Comparison of ENCODE assay signal across 16 mouse cellular contexts in the genomic region with DNA sequence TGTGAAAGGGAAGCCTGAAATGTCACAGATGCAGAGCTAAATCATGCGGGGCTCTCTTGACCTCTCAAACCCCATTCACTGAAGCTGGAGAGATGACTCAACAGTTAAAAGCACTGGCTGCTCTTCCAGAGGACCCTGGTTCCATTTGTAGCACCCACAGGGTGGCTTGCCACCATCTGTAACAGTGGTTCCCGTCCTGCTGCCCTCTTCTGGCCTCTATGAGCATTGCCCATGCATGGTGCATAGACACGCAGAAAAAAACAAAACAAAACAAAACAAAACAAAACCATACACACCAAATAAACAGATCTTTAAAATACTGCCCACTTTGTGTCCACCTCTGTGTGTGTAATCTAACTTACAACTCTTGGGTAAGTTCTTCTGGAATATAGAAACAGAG.
DNase-seq lines count a peak whose midpoint lies in the region; ATAC-seq and TF ChIP-seq lines count a peak whose summit lies in the region.
"Had no signal": no experiment of that assay in that cellular context is flagged by ENCODE, and none has a peak within 500 bp of the region (broad histone marks: within the 10 kb centered on the region; RNA-seq: fewer than 3 reads in every experiment).

No protein-coding gene starts in this region.

- no peak for TF ChIP-seq POLR2A in thymus, adult 2 months (IDR thresholded peaks at IDR 0.05; ENCODE audit: control insufficient read depth, extremely low read depth, insufficient read depth, low read length, poor library complexity)
- no peak for TF ChIP-seq POLR2A in small intestine, adult 2 months (IDR thresholded peaks at IDR 0.05; ENCODE audit: low read depth, low read length)

- no peak overlapping the region for H3K9ac ChIP-seq in kidney, postnatal 0 days (ENCODE audit: low read depth, low read length)
- H3K9ac ChIP-seq: embryonic facial prominence, embryonic 15.5 days; heart, embryonic 15.5 days; hindbrain, embryonic 13.5 days; limb, embryonic 13.5 days had no signal

- H3K27me3 ChIP-seq in kidney, postnatal 0 days (ENCODE audit: insufficient read depth, low read length) = no peaks in the 10 kb centered on the region
- no peaks in the 10 kb centered on the region for H3K27me3 ChIP-seq in thymus, adult 2 months (ENCODE audit: control insufficient read depth, insufficient read depth, low read length)
- H3K27me3 ChIP-seq in small intestine, adult 2 months (ENCODE audit: control insufficient read depth, insufficient read depth, low read length) = no peaks in the 10 kb centered on the region
- H3K27me3 ChIP-seq: embryonic facial prominence, embryonic 15.5 days; heart, embryonic 15.5 days; hindbrain, embryonic 13.5 days; limb, embryonic 13.5 days had no signal

- TF ChIP-seq CTCF in kidney, postnatal 0 days (IDR thresholded peaks at IDR 0.05; ENCODE audit: low read depth) = peak; percentile 39
- 0 out of 2 replicates have a peak, but pooled peaks have one; percentile 23 for TF ChIP-seq CTCF in thymus, adult 2 months (IDR thresholded peaks at IDR 0.05; ENCODE audit: borderline replicate concordance, control insufficient read depth, extremely low read depth, insufficient read depth, low read length, poor library complexity)
- peak; percentile 33; the same call in 1 of the 2 replicates for TF ChIP-seq CTCF in small intestine, adult 2 months (IDR thresholded peaks at IDR 0.05; ENCODE audit: extremely low read depth, insufficient read length, insufficient replicate concordance, low read depth, low read length)

- no peaks in the 10 kb centered on the region for H3K36me3 ChIP-seq in kidney, postnatal 0 days (ENCODE audit: insufficient read depth, low read length)
- no peaks in the 10 kb centered on the region for H3K36me3 ChIP-seq in thymus, adult 2 months (ENCODE audit: control insufficient read depth, insufficient read depth, low read length)
- no peaks in the 10 kb centered on the region for H3K36me3 ChIP-seq in small intestine, adult 2 months (ENCODE audit: control insufficient read depth, insufficient read depth, low read length)
- H3K36me3 ChIP-seq: embryonic facial prominence, embryonic 15.5 days had no signal

- WGBS in kidney, postnatal 0 days = 91% methylated on average over 3 of the region's 3 CpGs
- WGBS in thymus, adult 2 months = 96% methylated on average over 3 of the region's 3 CpGs
- WGBS in small intestine, adult 2 months = 86% methylated on average over 3 of the region's 3 CpGs

- no peak for ATAC-seq in CD4-positive, CD25-positive, alpha-beta regulatory T cell, adult 4 months
- ATAC-seq in kidney, postnatal 0 days (replicated peaks; ENCODE audit: low FRiP score, low read depth) = no peak

- DNase-seq in CD4-positive, CD25-positive, alpha-beta regulatory T cell, adult 2 months (ENCODE audit: low read depth, low spot score) = peak; percentile 11
- DNase-seq in kidney, postnatal 0 days (ENCODE audit: low spot score) = no peak
- no peak for DNase-seq in kidney, adult 11 months
- DNase-seq in thymus, adult 2 months = no peak
- DNase-seq in thymus, adult 18-20 months = no peak
- no peak for DNase-seq in cerebellum, postnatal 36 days
- DNase-seq: cerebellum, adult 8-10 months; kidney, adult 8-10 months; lung, postnatal 14 days had no signal

- no peak overlapping the region for H3K4me2 ChIP-seq in kidney, postnatal 0 days (ENCODE audit: low read length)
- H3K4me2 ChIP-seq: embryonic facial prominence, embryonic 15.5 days; heart, embryonic 15.5 days; hindbrain, embryonic 13.5 days; limb, embryonic 13.5 days; midbrain, embryonic 11.5 days had no signal

- no peak overlapping the region for H3K4me3 ChIP-seq in kidney, postnatal 0 days (replicated peaks; ENCODE audit: low read depth, low read length)
- no peak overlapping the region for H3K4me3 ChIP-seq in thymus, adult 2 months (ENCODE audit: control insufficient read depth, insufficient read depth, low read length)
- H3K4me3 ChIP-seq in small intestine, adult 2 months (ENCODE audit: low read depth, low read length) = no peak overlapping the region
- H3K4me3 ChIP-seq: embryonic facial prominence, embryonic 15.5 days; heart, embryonic 15.5 days; hindbrain, embryonic 13.5 days; limb, embryonic 13.5 days had no signal

- H3K4me1 ChIP-seq in kidney, postnatal 0 days (replicated peaks; ENCODE audit: insufficient read depth, low read length) = no peaks in the 10 kb centered on the region
- H3K4me1 ChIP-seq in thymus, adult 2 months (replicated peaks; ENCODE audit: control insufficient read depth, insufficient read depth, low read length) = no peaks in the 10 kb centered on the region
- H3K4me1 ChIP-seq in small intestine, adult 2 months (ENCODE audit: control insufficient read depth, insufficient read depth, insufficient read length, low read length) = no peaks in the 10 kb centered on the region
- H3K4me1 ChIP-seq: embryonic facial prominence, embryonic 15.5 days; heart, embryonic 15.5 days; hindbrain, embryonic 13.5 days had no signal

- no peaks in the 10 kb centered on the region for H3K9me3 ChIP-seq in kidney, postnatal 0 days (replicated peaks; ENCODE audit: low read length)
- H3K9me3 ChIP-seq: embryonic facial prominence, embryonic 15.5 days; heart, embryonic 15.5 days had no signal

- no peak overlapping the region for H3K27ac ChIP-seq in kidney, postnatal 0 days
- H3K27ac ChIP-seq in thymus, adult 2 months (ENCODE audit: control insufficient read depth, insufficient read depth, low read length) = no peak overlapping the region
- no peak overlapping the region for H3K27ac ChIP-seq in small intestine, adult 2 months (ENCODE audit: insufficient read depth, low read depth, low read length)
- H3K27ac ChIP-seq: embryonic facial prominence, embryonic 15.5 days; heart, embryonic 15.5 days; hindbrain, embryonic 13.5 days; limb, embryonic 13.5 days had no signal
